Mouse (Mus musculus) heart, embryonic 12.5 days (tissue): ENCODE data around the gene Arpc4. TPM values are rescaled to one million over a fixed set of nuclear protein-coding genes. Genes with fewer than 3 reads are reported as not detected.

Source experiments
- ATAC-seq: fragments of 200-750 bp; cut with Nextera tagmentation; 2 replicates; pipeline ENCODE4 v1.8.0; 2017; ENCODE audit warnings: moderate TSS enrichment, moderate library complexity; ENCODE audit not compliant: insufficient number of reproducible peaks, low FRiP score
- H3K27ac ChIP-seq: fragments of 300-500 bp; sonication (generic); 2 replicates; pipeline ENCODE4 v1.5.1; 2016; ENCODE audit warnings: mild to moderate bottlenecking, moderate library complexity; ENCODE audit not compliant: poor library complexity, severe bottlenecking
- H3K27me3 ChIP-seq: fragments of 300-500 bp; sonication (generic); replicated peaks from 2 replicates; pipeline ENCODE4 v1.6.1; 2016; ENCODE audit warnings: mild to moderate bottlenecking, moderate library complexity
- H3K36me3 ChIP-seq: fragments of 300-500 bp; sonication (generic); 2 replicates; pipeline ENCODE4 v1.6.1; 2016; ENCODE audit warnings: mild to moderate bottlenecking, moderate library complexity
- H3K4me1 ChIP-seq: fragments of 300-500 bp; sonication (generic); replicated peaks from 2 replicates; pipeline ENCODE4 v1.6.1; 2016; ENCODE audit warnings: mild to moderate bottlenecking
- H3K4me2 ChIP-seq: fragments of 300-500 bp; sonication (generic); 2 replicates; pipeline ENCODE4 v1.6.1; 2016; ENCODE audit warnings: mild to moderate bottlenecking, moderate library complexity
- H3K4me3 ChIP-seq: fragments of 300-500 bp; sonication (generic); 2 replicates; pipeline ENCODE4 v1.5.1; 2016; ENCODE audit warnings: mild to moderate bottlenecking
- H3K9ac ChIP-seq: fragments of 300-500 bp; sonication (generic); 2 replicates; pipeline ENCODE4 v1.6.1; 2016; ENCODE audit warnings: mild to moderate bottlenecking, moderate library complexity
- H3K9me3 ChIP-seq: fragments of 300-500 bp; sonication (generic); replicated peaks from 2 replicates; pipeline ENCODE4 v1.6.1; 2016; ENCODE audit warnings: mild to moderate bottlenecking, moderate library complexity
- WGBS: fragments of 180-500 bp; shearing (Covaris S2); methylation state at CpG from one replicate; pipeline ENCODE4 v1.1.7; 2016; 5-methylcytosine and 5-hydroxymethylcytosine counted together
- polyA plus RNA-seq: library from polyadenylated mRNA; unstranded; fragments of >200 nt; fragmentation: Nextera tagmentation; extraction: Ambion mirVana; gene quantifications from 2 replicates; pipeline ENCODE4 v1.2.1, GENCODE M21; 2016

The Arpc4 gene
- polyA plus RNA-seq, 1 experiment from 2014 or later = 274 TPM

DNA sequence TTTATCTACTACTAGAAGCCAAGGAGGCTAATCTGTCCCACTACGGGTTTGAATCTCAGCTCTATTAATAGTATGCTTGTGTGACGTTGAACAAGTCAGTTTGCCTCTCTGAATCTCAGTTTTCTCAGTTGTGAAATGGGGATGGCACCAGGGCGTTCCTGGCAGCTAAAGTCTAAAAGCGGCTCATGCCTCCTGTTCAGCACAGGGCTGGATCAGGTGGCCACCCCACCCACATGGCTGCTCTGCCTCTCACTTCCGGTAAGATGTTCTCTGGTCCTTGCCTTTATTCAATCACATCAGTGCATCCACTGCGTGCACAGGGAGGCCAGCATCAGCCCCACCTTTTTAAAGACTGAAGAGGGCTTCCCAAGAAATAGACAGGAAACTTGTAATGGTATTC, 27.6 kb downstream of the Arpc4 start:
- Histone ChIP-seq H3K4me2 (no peak overlapping the region), H3K27me3 (no peaks in the 10 kb centered on the region), H3K9me3 (no peaks in the 10 kb centered on the region), H3K27ac (no peak overlapping the region), H3K4me1 (no peaks in the 10 kb centered on the region), H3K9ac (no peak overlapping the region), H3K4me3 (no peak overlapping the region), H3K36me3 (peaks cover 14% of the 10 kb centered on the region; the same call in 1 of the 2 replicates)
- 71% methylated on average over 6 of the region's 6 CpGs for WGBS
- no peak for ATAC-seq

DNA sequence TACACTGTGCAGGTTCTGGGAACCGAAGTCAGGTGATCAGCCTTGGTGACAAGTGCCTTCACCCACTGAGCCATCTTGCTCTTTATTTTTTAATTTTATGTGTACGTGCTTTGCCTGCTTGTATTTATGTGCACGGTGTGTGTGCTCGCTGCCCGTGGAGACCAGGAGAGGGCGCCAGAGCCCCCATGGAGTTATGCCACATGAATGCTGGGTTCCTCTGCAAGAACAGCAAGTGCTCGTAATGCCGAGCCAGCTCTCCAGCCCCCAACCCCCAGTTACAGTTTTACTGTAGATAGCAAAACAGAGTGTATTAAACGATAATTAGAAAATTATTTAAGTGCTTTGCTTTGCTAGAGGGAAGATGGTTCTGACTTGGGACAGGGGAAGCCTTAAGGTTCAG, 28.8 kb downstream of the Arpc4 start:
- WGBS = 71% methylated on average over 9 of the region's 9 CpGs
- no peaks in the 10 kb centered on the region for H3K9me3 ChIP-seq
- ATAC-seq = no peak
- H3K27me3 ChIP-seq = no peaks in the 10 kb centered on the region
- no peak overlapping the region for H3K4me3 ChIP-seq
- no peaks in the 10 kb centered on the region for H3K4me1 ChIP-seq
- no peak overlapping the region for H3K27ac ChIP-seq
- no peak overlapping the region for H3K4me2 ChIP-seq
- H3K9ac ChIP-seq = no peak overlapping the region
- peaks cover 8% of the 10 kb centered on the region; the same call in 1 of the 2 replicates for H3K36me3 ChIP-seq

DNA sequence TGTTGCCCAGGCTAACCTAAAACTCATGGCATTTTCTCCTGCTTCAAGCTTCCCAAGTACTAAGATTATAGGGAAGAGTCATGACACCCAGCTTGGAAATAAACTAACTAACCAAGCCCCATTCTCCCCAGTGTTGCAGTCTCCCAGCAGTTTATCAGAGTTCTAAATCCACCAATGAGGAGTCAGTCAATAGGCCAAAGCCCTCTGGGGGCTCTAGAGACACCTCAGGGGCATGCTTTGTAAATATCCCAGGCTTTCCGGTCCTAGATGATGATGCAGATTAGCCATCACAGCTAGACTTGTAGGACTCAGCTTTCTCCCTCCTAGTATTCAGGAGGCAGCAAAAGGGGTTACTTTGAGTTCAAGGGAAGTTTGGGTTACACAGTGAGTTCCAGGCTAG, 32.1 kb downstream of the Arpc4 start:
- no peak overlapping the region for H3K4me3 ChIP-seq
- no peak overlapping the region for H3K27ac ChIP-seq
- H3K4me1 ChIP-seq = no peaks in the 10 kb centered on the region
- no peaks in the 10 kb centered on the region for H3K9me3 ChIP-seq
- no peak overlapping the region for H3K9ac ChIP-seq
- H3K4me2 ChIP-seq = no peak overlapping the region
- no peak for ATAC-seq
- no peaks in the 10 kb centered on the region for H3K27me3 ChIP-seq
- peaks cover 15% of the 10 kb centered on the region; the same call in 1 of the 2 replicates for H3K36me3 ChIP-seq
- 69% methylated on average over 1 of the region's 1 CpGs for WGBS

DNA sequence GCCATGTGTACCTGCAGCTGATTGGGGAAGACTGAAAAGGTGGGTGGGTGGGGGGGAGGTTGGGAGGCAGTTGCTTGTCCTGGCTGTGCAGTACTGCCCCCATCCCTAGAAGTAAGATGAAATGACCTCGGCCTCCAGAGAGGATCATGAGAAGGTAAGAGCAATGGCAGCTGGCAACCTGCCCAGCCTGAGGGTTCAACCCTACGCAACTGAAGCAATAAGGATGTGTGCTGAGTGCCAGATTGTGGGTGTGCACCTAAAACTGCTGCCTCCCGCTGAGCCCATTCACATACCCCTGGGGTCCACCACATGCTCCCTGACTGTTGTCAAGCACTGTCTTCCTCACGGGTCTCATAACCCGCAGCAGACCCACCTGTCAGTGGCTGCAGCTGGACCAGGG, 38.5 kb downstream of the Arpc4 start:
- Histone ChIP-seq H3K9me3 (no peaks in the 10 kb centered on the region), H3K4me3 (no peak overlapping the region), H3K9ac (no peak overlapping the region), H3K4me1 (peaks cover 11% of the 10 kb centered on the region), H3K36me3 (peaks cover 14% of the 10 kb centered on the region; the same call in 1 of the 2 replicates), H3K27me3 (no peaks in the 10 kb centered on the region), H3K27ac (no peak overlapping the region), H3K4me2 (no peak overlapping the region)
- 79% methylated on average over 5 of the region's 5 CpGs for WGBS
- ATAC-seq = no peak

DNA sequence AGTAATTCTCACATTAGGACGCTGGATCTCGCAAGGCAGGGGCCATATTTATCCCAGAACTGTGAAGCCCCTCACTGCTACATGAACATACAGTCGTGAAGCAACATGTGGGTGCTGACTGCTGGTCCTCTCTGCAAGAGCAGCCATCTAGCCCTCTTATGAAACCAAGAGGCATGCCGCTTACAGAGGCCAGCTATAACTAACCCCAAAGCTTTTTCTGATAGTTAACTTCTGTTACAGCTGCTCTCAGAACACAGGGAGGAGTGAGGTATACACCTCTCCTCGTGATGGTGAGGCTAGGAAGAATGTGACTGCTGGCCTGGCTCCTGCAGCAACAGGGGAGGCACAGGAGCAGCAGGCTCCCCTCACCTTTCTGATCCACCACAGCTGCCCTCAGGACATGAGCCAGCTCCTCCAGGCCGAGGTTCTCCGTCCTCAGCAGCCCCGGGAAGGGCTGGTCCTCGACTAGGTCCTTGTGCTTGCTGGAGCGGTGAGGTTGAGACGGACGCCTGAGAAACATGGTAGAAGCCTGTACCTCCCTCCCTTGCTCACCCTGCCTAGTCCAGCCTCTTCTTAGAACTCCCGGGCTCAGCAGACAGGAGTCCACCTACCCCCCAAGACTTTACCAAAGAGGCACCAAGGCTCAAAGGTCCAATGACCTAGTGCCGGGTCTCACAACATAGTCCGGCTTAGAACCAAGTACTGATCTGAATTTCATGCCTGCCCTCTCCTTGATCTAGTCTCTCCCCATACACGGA, 40.7 kb downstream of the Arpc4 start:
- peaks cover 11% of the 10 kb centered on the region for H3K4me1 ChIP-seq
- peaks cover 14% of the 10 kb centered on the region; the same call in 1 of the 2 replicates for H3K36me3 ChIP-seq
- no peaks in the 10 kb centered on the region for H3K9me3 ChIP-seq
- 14% methylated on average over 16 of the region's 16 CpGs for WGBS
- H3K4me2 ChIP-seq = peak overlapping the region; percentile 91
- ATAC-seq = peak; percentile 49
- H3K27me3 ChIP-seq = no peaks in the 10 kb centered on the region
- peak overlapping the region; percentile 78 for H3K9ac ChIP-seq
- H3K27ac ChIP-seq = peak overlapping the region; percentile 19; the same call in 1 of the 2 replicates
- peak overlapping the region; percentile 71 for H3K4me3 ChIP-seq

DNA sequence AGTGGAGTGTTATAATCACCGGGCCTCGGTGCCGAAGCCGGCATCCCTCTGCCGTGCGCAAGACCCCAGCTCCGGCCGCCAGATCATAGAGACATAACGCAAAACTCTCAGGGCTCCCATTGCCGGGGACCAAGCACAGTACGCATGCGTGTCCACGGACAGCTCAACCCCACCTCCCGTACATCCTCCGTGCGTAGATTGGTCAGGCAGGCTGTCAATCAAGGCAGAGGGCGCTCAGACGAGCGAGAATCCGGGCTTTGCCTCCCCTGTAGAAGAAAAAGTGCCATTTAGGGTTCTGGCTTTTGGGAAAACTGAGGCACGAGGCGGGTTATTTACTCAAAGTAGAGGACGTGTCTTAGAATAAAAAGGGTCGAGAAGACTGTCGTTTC, 41.3 kb downstream of the Arpc4 start, which contains the start of gene Rpusd3:
TSS of gene Rpusd3 (minus strand) at position 142 of the 389 bp plus-strand sequence.
- Histone ChIP-seq H3K9me3 (no peaks in the 10 kb centered on the region), H3K36me3 (peaks cover 10% of the 10 kb centered on the region; the same call in 1 of the 2 replicates), H3K4me1 (peaks cover 11% of the 10 kb centered on the region), H3K9ac (peak within 1 kb of the TSS; percentile 78), H3K27me3 (no peaks in the 10 kb centered on the region), H3K27ac (peak within 1 kb of the TSS; percentile 19; the same call in 1 of the 2 replicates), H3K4me2 (peak within 1 kb of the TSS; percentile 91), H3K4me3 (peak within 1 kb of the TSS; percentile 71)
- under 1% methylated on average over 25 of the region's 25 CpGs for WGBS
- peak; percentile 96 for ATAC-seq

DNA sequence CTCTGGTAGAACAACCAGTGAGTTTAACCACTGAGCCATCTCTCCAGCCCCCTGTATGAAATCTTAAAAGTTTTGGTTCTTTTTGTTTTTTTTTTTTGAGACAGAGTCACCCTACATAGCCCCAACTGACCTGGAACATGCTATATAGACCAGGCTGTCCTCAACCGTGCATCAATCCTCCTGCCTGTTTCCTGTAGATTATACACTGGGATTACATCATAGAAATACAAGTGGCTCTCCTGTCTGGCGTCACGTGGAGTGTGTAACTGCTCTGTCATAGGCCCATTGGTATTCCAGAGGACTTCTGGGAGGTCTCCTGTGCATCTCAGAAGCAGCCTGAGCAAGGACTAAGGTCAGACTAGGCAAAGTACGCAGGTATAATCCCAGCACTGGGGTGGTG, 45.1 kb downstream of the Arpc4 start:
- H3K4me1 ChIP-seq = peaks cover 7% of the 10 kb centered on the region
- no peaks in the 10 kb centered on the region for H3K36me3 ChIP-seq
- H3K4me3 ChIP-seq = no peak overlapping the region
- H3K9ac ChIP-seq = no peak overlapping the region
- H3K4me2 ChIP-seq = no peak overlapping the region
- 59% methylated on average over 4 of the region's 4 CpGs for WGBS
- H3K9me3 ChIP-seq = no peaks in the 10 kb centered on the region
- H3K27ac ChIP-seq = no peak overlapping the region
- ATAC-seq = no peak
- no peaks in the 10 kb centered on the region for H3K27me3 ChIP-seq

DNA sequence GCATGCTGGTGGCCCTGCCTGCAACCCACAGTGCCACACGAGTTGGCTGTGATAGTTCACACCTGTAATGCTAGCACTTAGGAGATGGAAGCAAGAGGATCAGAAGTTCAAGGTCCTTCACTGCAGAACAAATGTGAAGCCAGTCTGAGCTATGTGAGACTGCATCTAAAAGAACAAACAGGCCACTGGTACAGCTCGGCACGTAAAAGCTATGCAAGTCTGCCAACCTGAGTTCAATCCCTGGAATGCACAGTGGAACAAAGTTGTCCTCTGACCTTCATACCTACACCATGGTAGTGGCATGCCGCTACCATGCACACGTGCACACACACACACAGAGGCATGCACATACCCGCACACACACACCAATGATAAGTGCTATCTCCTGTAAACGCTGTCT, 46.3 kb downstream of the Arpc4 start:
- Histone ChIP-seq H3K9ac (no peak overlapping the region), H3K4me3 (no peak overlapping the region), H3K4me2 (no peak overlapping the region), H3K27me3 (no peaks in the 10 kb centered on the region), H3K9me3 (no peaks in the 10 kb centered on the region), H3K36me3 (no peaks in the 10 kb centered on the region), H3K27ac (no peak overlapping the region), H3K4me1 (no peaks in the 10 kb centered on the region)
- ATAC-seq = no peak
- WGBS = 69% methylated on average over 7 of the region's 7 CpGs

DNA sequence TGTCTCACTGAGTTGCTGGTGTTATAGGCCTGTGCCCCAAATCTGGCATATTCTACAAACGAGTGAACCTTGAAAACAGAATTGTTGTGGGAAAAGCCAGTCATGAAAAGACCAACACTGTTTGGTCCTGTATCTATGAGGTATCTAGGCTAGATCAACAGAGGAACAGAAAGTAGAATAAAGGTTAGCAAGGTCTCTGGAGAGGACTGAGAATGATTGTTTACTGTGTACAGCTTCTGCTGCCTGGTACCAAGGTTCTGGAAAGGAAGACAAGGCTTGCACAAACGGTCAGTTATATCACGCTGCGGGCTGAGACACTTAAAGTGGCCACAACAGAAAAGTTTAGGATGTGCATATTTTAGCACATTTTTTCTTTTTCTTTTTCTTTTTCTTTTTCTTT, 48.8 kb downstream of the Arpc4 start:
- Histone ChIP-seq H3K9ac (no peak overlapping the region), H3K4me3 (no peak overlapping the region), H3K27ac (no peak overlapping the region), H3K4me2 (no peak overlapping the region), H3K4me1 (no peaks in the 10 kb centered on the region), H3K9me3 (no peaks in the 10 kb centered on the region), H3K36me3 (no peaks in the 10 kb centered on the region), H3K27me3 (no peaks in the 10 kb centered on the region)
- ATAC-seq = no peak
- 80% methylated on average over 4 of the region's 4 CpGs for WGBS

DNA sequence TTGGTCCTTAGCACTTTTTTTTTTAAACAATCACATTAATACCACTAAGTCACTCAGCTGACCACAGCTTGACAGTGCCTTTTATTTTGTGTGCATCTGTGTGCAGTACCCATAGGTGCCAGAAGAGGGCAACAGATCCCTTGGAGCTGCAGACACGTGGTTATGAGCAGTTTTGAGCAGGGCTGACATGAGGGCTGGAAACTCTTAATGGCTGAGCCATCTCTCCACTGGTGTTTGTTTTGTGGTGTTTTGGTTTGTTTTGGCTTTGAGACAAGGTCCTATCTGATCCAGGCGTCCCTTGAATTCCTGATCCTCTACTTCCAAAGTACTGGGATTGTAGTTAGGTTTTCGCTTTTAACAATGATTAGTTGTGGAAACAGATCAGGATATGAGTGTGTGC, 49.5 kb downstream of the Arpc4 start:
- H3K4me1 ChIP-seq = no peaks in the 10 kb centered on the region
- H3K9ac ChIP-seq = no peak overlapping the region
- no peak overlapping the region for H3K4me3 ChIP-seq
- no peaks in the 10 kb centered on the region for H3K9me3 ChIP-seq
- no peaks in the 10 kb centered on the region for H3K36me3 ChIP-seq
- no peak for ATAC-seq
- no peak overlapping the region for H3K4me2 ChIP-seq
- H3K27me3 ChIP-seq = no peaks in the 10 kb centered on the region
- H3K27ac ChIP-seq = no peak overlapping the region
- 51% methylated on average over 3 of the region's 3 CpGs for WGBS

DNA sequence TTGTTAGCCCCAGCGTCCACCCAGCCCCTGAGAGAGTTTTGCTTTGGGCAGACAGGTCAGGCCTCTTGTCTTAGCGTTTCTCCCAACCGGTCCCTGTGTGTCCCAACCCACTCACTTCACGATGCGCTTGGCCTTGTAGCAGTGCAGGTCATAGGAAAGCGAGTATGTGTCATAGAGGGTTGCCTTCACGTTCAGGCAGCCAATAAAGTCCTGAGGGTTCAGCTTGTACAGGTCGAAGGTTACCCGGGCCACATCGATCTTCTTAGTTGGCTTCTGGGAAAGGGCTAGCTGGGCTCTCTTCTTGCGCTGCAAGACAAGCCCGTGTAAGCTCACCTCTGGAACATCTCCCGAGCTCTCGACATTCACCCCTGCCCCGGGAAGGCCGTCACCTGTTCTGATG, 50.1 kb downstream of the Arpc4 start:
- H3K4me3 ChIP-seq = no peak overlapping the region
- no peak for ATAC-seq
- H3K36me3 ChIP-seq = no peaks in the 10 kb centered on the region
- H3K4me1 ChIP-seq = no peaks in the 10 kb centered on the region
- no peaks in the 10 kb centered on the region for H3K9me3 ChIP-seq
- no peaks in the 10 kb centered on the region for H3K27me3 ChIP-seq
- WGBS = 90% methylated on average over 16 of the region's 16 CpGs
- H3K4me2 ChIP-seq = no peak overlapping the region
- no peak overlapping the region for H3K27ac ChIP-seq
- H3K9ac ChIP-seq = no peak overlapping the region

DNA sequence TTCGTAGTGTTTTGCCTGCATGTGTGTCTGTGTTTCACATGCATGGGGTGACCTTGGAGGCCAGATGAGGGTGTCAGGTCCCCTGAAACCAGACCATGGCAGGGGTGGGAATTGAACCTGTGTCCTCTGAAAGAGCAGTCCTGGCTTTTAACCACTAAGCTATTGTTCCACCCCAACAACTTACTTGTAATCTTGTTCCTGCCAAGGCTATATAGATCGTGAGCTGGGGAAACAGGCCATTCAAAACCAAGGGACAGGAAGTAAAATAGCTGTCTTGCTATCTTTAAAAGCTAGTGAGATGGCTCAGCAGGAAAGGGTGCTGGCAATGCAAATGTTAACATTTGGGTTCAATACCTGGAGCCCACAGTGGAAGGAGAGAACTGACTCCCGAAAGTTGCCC, 52.0 kb downstream of the Arpc4 start:
- H3K27me3 ChIP-seq = no peaks in the 10 kb centered on the region
- no peak for ATAC-seq
- H3K27ac ChIP-seq = no peak overlapping the region
- no peak overlapping the region for H3K4me2 ChIP-seq
- no peaks in the 10 kb centered on the region for H3K36me3 ChIP-seq
- WGBS = 70% methylated on average over 3 of the region's 3 CpGs
- no peak overlapping the region for H3K4me3 ChIP-seq
- H3K4me1 ChIP-seq = no peaks in the 10 kb centered on the region
- no peaks in the 10 kb centered on the region for H3K9me3 ChIP-seq
- no peak overlapping the region for H3K9ac ChIP-seq
